Mouse (Mus musculus) midbrain, embryonic 15.5 days (tissue): ENCODE data around the gene Gm12184. TPM values are rescaled to one million over a fixed set of nuclear protein-coding genes. Genes with fewer than 3 reads are reported as not detected.
"Not testable (repeated sequence)": the region's sequence is repeated elsewhere in the genome, so short reads cannot be mapped to it uniquely, and the experiment has no call there.

Experiments used
- ATAC-seq: fragments of 200-750 bp; cut with Nextera tagmentation; replicated peaks from 2 replicates; pipeline ENCODE4 v1.8.0; 2017; ENCODE audit warnings: moderate TSS enrichment
- H3K27ac ChIP-seq: fragments of 300-500 bp; sonication (generic); 2 replicates; pipeline ENCODE4 v1.5.1; 2015; ENCODE audit warnings: mild to moderate bottlenecking, inconsistent platforms
- H3K27me3 ChIP-seq: fragments of 300-500 bp; sonication (generic); replicated peaks from 2 replicates; pipeline ENCODE4 v1.6.1; 2015; ENCODE audit warnings: inconsistent platforms
- H3K36me3 ChIP-seq: fragments of 300-500 bp; sonication (generic); replicated peaks from 2 replicates; pipeline ENCODE4 v1.6.1; 2015; ENCODE audit warnings: inconsistent platforms
- H3K4me1 ChIP-seq: fragments of 300-500 bp; sonication (generic); 2 replicates; pipeline ENCODE4 v1.6.1; 2015; ENCODE audit warnings: inconsistent platforms
- H3K4me2 ChIP-seq: fragments of 300-500 bp; sonication (generic); 2 replicates; pipeline ENCODE4 v1.6.1; 2015; ENCODE audit warnings: inconsistent platforms, mild to moderate bottlenecking, moderate library complexity
- H3K4me3 ChIP-seq: fragments of 300-500 bp; sonication (generic); 2 replicates; pipeline ENCODE4 v1.5.1; 2015; ENCODE audit warnings: mild to moderate bottlenecking, inconsistent platforms
- H3K9ac ChIP-seq: fragments of 300-500 bp; sonication (generic); 2 replicates; pipeline ENCODE4 v1.6.1; 2015; ENCODE audit warnings: mild to moderate bottlenecking, inconsistent platforms
- H3K9me3 ChIP-seq: fragments of 300-500 bp; sonication (generic); 2 replicates; pipeline ENCODE4 v1.6.1; 2016; ENCODE audit warnings: inconsistent platforms
- WGBS: fragments of 180-500 bp; shearing (Covaris S2); methylation state at CpG from one replicate; pipeline ENCODE4 v1.1.7; 2015; ENCODE audit warnings: mixed read lengths; 5-methylcytosine and 5-hydroxymethylcytosine counted together
- polyA plus RNA-seq: library from polyadenylated mRNA; unstranded; fragments of >200 nt; fragmentation: Nextera tagmentation; extraction: Ambion mirVana; gene quantifications from 2 replicates; pipeline ENCODE4 v1.2.1, GENCODE M21; 2015

The Gm12184 gene
- polyA plus RNA-seq: 2.6 and 4.0 TPM in 2 replicates

- WGBS: 0% methylated on average over 53 of the region's 92 CpGs
Measured at GRCm38 (mm10) chr11:48825979-48826751, at the start of gene Gm12184, which contains the start of gene Trim7. Gene Gm12184 (minus strand): TSS chr11:48826655. Gene Trim7 (plus strand): TSS chr11:48826140.

GRCm38 (mm10) chr11:48875343-48875837 is 48.9 kb upstream of the Gm12184 start:
- H3K9me3 ChIP-seq, H3K4me2 ChIP-seq, H3K27me3 ChIP-seq, H3K36me3 ChIP-seq, H3K4me3 ChIP-seq, H3K27ac ChIP-seq, ATAC-seq, H3K9ac ChIP-seq: not testable (repeated sequence)
- peaks cover 16% of the 10 kb centered on the region for H3K4me1 ChIP-seq
- WGBS: 77% methylated on average over 1 of the region's 1 CpGs

More at GRCm38 (mm10) chr11:48825979-48826751, at the start of gene Gm12184, which contains the start of gene Trim7:
- Histone ChIP-seq H3K4me2 (peak within 1 kb of the TSS; percentile 66), H3K27ac (peak within 1 kb of the TSS; percentile 25; the same call in 1 of the 2 replicates), H3K9ac (0 out of 2 replicates have a peak within 1 kb of the TSS, but pooled peaks have one; percentile 8), H3K4me3 (peak within 1 kb of the TSS; percentile 43), H3K4me1 (peaks cover 26% of the 10 kb centered on the region), H3K27me3 (peaks cover 26% of the 10 kb centered on the region)
- not testable (repeated sequence) for H3K9me3 ChIP-seq, H3K36me3 ChIP-seq
- peak; percentile 79 for ATAC-seq

- Histone ChIP-seq H3K4me3 (no peak overlapping the region), H3K36me3 (no peaks in the 10 kb centered on the region), H3K27me3 (peaks cover 10% of the 10 kb centered on the region), H3K27ac (no peak overlapping the region), H3K4me2 (no peak overlapping the region), H3K9me3 (no peaks in the 10 kb centered on the region), H3K4me1 (peaks cover 16% of the 10 kb centered on the region), H3K9ac (no peak overlapping the region)
- 0% methylated on average over 4 of the region's 4 CpGs for WGBS
- ATAC-seq: peak; percentile 60
Measured at GRCm38 (mm10) chr11:48874465-48874864, 48.0 kb upstream of the Gm12184 start.

- Histone ChIP-seq H3K4me2 (no peak overlapping the region), H3K9ac (no peak overlapping the region), H3K4me3 (no peak overlapping the region), H3K27me3 (peaks cover 10% of the 10 kb centered on the region), H3K27ac (no peak overlapping the region), H3K9me3 (no peaks in the 10 kb centered on the region), H3K4me1 (peaks cover 16% of the 10 kb centered on the region), H3K36me3 (no peaks in the 10 kb centered on the region)
- no peak for ATAC-seq
- 75% methylated on average over 10 of the region's 10 CpGs for WGBS
Measured at GRCm38 (mm10) chr11:48873591-48874290, 47.3 kb upstream of the Gm12184 start.

- Histone ChIP-seq H3K27me3 (peaks cover 10% of the 10 kb centered on the region), H3K4me1 (peaks cover 16% of the 10 kb centered on the region), H3K4me3 (no peak overlapping the region), H3K36me3 (no peaks in the 10 kb centered on the region), H3K27ac (no peak overlapping the region), H3K4me2 (no peak overlapping the region), H3K9me3 (no peaks in the 10 kb centered on the region), H3K9ac (no peak overlapping the region)
- WGBS: 86% methylated on average over 7 of the region's 7 CpGs
- ATAC-seq: no peak
Measured at GRCm38 (mm10) chr11:48872695-48873300, 46.3 kb upstream of the Gm12184 start.

- H3K9me3 ChIP-seq: no peaks in the 10 kb centered on the region
- peak; percentile 55 for ATAC-seq
- H3K9ac ChIP-seq: peak overlapping the region; percentile 3
- H3K4me2 ChIP-seq: peak overlapping the region; percentile 72
- peaks cover 10% of the 10 kb centered on the region for H3K27me3 ChIP-seq
- H3K36me3 ChIP-seq: no peaks in the 10 kb centered on the region
- peaks cover 16% of the 10 kb centered on the region for H3K4me1 ChIP-seq
- 11% methylated on average over 17 of the region's 17 CpGs for WGBS
- H3K4me3 ChIP-seq: peak overlapping the region; percentile 39
- H3K27ac ChIP-seq: no peak overlapping the region
Measured at GRCm38 (mm10) chr11:48871817-48872541, 45.5 kb upstream of the Gm12184 start.

- no peak within 1 kb of the TSS for H3K27ac ChIP-seq
- peak; percentile 44 for ATAC-seq
Measured at GRCm38 (mm10) chr11:48871201-48871772, 44.8 kb upstream of the Gm12184 start, which contains the start of gene Irgm1. Gene Irgm1 (minus strand): TSS chr11:48871683.

GRCm38 (mm10) chr11:48870781-48871180 is 44.3 kb upstream of the Gm12184 start:
- Histone ChIP-seq H3K36me3 (no peaks in the 10 kb centered on the region), H3K27ac (no peak overlapping the region), H3K27me3 (peaks cover 10% of the 10 kb centered on the region), H3K4me3 (peak overlapping the region; percentile 39), H3K9me3 (no peaks in the 10 kb centered on the region), H3K4me1 (peaks cover 16% of the 10 kb centered on the region), H3K4me2 (peak overlapping the region; percentile 72), H3K9ac (peak overlapping the region; percentile 3)
- WGBS: 35% methylated on average over 7 of the region's 7 CpGs
- no peak for ATAC-seq

More at GRCm38 (mm10) chr11:48871201-48871772, 44.8 kb upstream of the Gm12184 start, which contains the start of gene Irgm1:
- H3K27me3 ChIP-seq: peaks cover 10% of the 10 kb centered on the region
- no peaks in the 10 kb centered on the region for H3K9me3 ChIP-seq
- WGBS: under 1% methylated on average over 19 of the region's 19 CpGs
- peak within 1 kb of the TSS; percentile 39 for H3K4me3 ChIP-seq
- H3K36me3 ChIP-seq: no peaks in the 10 kb centered on the region
- peaks cover 16% of the 10 kb centered on the region for H3K4me1 ChIP-seq
- peak within 1 kb of the TSS; percentile 72 for H3K4me2 ChIP-seq
- H3K9ac ChIP-seq: peak within 1 kb of the TSS; percentile 3

- no peak overlapping the region for H3K27ac ChIP-seq
- peaks cover 16% of the 10 kb centered on the region for H3K4me1 ChIP-seq
- no peak overlapping the region for H3K4me3 ChIP-seq
- no peak overlapping the region for H3K9ac ChIP-seq
- no peaks in the 10 kb centered on the region for H3K9me3 ChIP-seq
- 77% methylated on average over 7 of the region's 7 CpGs for WGBS
- H3K4me2 ChIP-seq: no peak overlapping the region
- peaks cover 10% of the 10 kb centered on the region for H3K27me3 ChIP-seq
- ATAC-seq: no peak
- no peaks in the 10 kb centered on the region for H3K36me3 ChIP-seq
Measured at GRCm38 (mm10) chr11:48869380-48870110, 43.1 kb upstream of the Gm12184 start.

GRCm38 (mm10) chr11:48866481-48866880 is 40.0 kb upstream of the Gm12184 start:
- no peak overlapping the region for H3K9ac ChIP-seq
- H3K36me3 ChIP-seq: no peaks in the 10 kb centered on the region
- ATAC-seq: no peak
- no peak overlapping the region for H3K4me2 ChIP-seq
- 93% methylated on average over 9 of the region's 9 CpGs for WGBS
- H3K9me3 ChIP-seq: no peaks in the 10 kb centered on the region
- H3K4me1 ChIP-seq: peaks cover 8% of the 10 kb centered on the region
- H3K27me3 ChIP-seq: no peaks in the 10 kb centered on the region
- no peak overlapping the region for H3K27ac ChIP-seq
- no peak overlapping the region for H3K4me3 ChIP-seq

GRCm38 (mm10) chr11:48863808-48864207 is 37.4 kb upstream of the Gm12184 start:
- no peaks in the 10 kb centered on the region for H3K9me3 ChIP-seq
- H3K27ac ChIP-seq: no peak overlapping the region
- no peaks in the 10 kb centered on the region for H3K36me3 ChIP-seq
- no peak for ATAC-seq
- 84% methylated on average over 3 of the region's 3 CpGs for WGBS
- no peak overlapping the region for H3K4me2 ChIP-seq
- H3K27me3 ChIP-seq: 0 out of 2 replicates have a peak, but pooled peaks cover 2% of the 10 kb centered on the region
- H3K4me3 ChIP-seq: no peak overlapping the region
- no peak overlapping the region for H3K9ac ChIP-seq
- H3K4me1 ChIP-seq: no peaks in the 10 kb centered on the region
